Mouse (Mus musculus): ENCODE data around the gene Ski. TPM values are rescaled to one million over a fixed set of nuclear protein-coding genes. Genes with fewer than 3 reads are reported as not detected.

Ski gene
- polyA plus RNA-seq, 1 experiment from 2014 or later = 10.6 TPM

DNA sequence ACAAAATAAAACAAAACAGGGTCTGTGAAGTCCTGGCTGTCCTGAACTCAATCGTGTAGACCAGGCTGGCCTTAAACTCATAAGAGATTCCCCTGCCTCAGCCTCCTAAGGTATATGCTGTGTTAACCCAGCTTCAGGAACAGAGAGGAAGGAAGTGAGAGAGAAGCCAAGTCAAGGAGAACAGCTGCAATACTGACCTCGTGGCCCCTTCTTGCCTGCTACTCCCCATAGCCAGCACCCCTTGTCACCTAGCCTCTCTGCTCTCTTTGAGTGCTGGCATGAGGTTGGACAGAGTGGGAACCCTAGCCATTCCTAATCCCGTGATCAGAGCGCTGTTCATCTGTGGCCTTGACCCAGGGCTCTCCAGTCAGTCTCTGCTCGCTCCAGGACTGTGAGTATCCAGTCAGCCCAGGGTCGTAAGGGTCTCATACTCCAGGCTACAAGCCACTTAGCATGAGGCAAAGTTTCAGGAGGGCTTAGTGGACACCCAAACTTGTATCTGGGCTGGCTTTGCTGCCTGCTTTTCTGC is 100.4 kb downstream of the Ski start:
- peaks cover 73% of the 10 kb centered on the region for H3K4me1 ChIP-seq
- no peak for DNase-seq (ENCODE audit: low spot score)
- 78% methylated on average over 6 of the region's 6 CpGs for WGBS
- H3K4me3 ChIP-seq = no peak overlapping the region
- H3K27me3 ChIP-seq (ENCODE audit: low read depth, poor library complexity, severe bottlenecking) = 0 out of 2 replicates have a peak, but pooled peaks cover 6% of the 10 kb centered on the region
- H3K9me3 ChIP-seq (replicated peaks) = no peaks in the 10 kb centered on the region
- peak overlapping the region; percentile 81 for H3K27ac ChIP-seq
- H3K36me3 ChIP-seq = no peaks in the 10 kb centered on the region

DNA sequence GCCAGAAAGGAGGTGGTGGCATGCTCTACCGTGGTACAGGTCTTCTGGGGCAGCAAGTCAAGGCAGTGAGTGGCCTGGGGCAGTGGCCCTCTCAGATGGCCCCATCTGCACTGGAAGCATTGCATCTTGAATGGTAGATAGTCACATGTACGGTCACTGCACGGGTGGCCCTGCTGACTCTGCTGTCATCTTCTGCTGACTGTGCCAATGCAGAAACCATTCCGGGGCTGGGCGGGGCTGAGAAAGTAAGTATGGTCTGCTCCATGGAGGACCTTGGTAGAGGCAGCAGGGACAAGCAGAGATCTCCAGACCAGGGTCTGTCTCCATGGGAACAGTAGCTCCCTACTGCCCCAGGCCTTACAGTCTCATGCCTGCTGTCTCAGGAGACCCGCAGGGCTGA is 101.2 kb downstream of the Ski start:
- no peak for DNase-seq (ENCODE audit: low spot score)
- Histone ChIP-seq H3K27ac (peak overlapping the region; percentile 12; the same call in 1 of the 2 replicates), H3K27me3 (ENCODE audit: low read depth, poor library complexity, severe bottlenecking) (0 out of 2 replicates have a peak, but pooled peaks cover 6% of the 10 kb centered on the region), H3K9me3 (replicated peaks) (no peaks in the 10 kb centered on the region), H3K36me3 (no peaks in the 10 kb centered on the region), H3K4me1 (peaks cover 70% of the 10 kb centered on the region), H3K4me3 (no peak overlapping the region)
- 91% methylated on average over 6 of the region's 6 CpGs for WGBS

- Histone ChIP-seq H3K4me3 (no peak overlapping the region), H3K36me3 (no peaks in the 10 kb centered on the region), H3K27ac (0 out of 2 replicates have a peak overlapping the region, but pooled peaks have one; percentile 12), H3K9me3 (replicated peaks) (no peaks in the 10 kb centered on the region), H3K27me3 (ENCODE audit: low read depth, poor library complexity, severe bottlenecking) (0 out of 2 replicates have a peak, but pooled peaks cover 2% of the 10 kb centered on the region), H3K4me1 (peaks cover 69% of the 10 kb centered on the region)
- WGBS = 64% methylated on average over 5 of the region's 5 CpGs
- DNase-seq (ENCODE audit: low spot score) = no peak
Observed at GRCm38 (mm10) chr4:155120583-155120982, 101.8 kb downstream of the Ski start.

DNA sequence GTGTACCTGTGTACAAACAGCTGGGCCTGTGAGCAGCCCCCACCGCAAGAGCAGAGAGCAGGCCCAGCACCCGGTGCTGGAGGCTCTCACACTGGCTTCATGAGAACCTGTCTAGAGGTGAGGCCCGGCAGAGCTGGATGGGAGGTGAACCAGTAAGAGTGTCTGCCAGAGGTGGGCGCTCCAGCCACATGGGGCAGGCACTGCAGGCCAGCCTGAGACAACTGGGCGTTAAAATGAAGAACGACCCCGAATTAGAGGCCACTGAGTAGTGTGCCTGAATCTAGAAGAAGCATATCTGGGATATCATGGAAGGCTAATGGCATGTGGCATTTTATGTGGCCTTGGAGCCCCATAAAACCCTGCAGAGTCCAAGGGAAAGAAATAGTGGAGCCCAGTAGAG is 102.4 kb downstream of the Ski start:
- Histone ChIP-seq H3K4me1 (peaks cover 64% of the 10 kb centered on the region), H3K9me3 (replicated peaks) (no peaks in the 10 kb centered on the region)
- 81% methylated on average over 7 of the region's 7 CpGs for WGBS

DNA sequence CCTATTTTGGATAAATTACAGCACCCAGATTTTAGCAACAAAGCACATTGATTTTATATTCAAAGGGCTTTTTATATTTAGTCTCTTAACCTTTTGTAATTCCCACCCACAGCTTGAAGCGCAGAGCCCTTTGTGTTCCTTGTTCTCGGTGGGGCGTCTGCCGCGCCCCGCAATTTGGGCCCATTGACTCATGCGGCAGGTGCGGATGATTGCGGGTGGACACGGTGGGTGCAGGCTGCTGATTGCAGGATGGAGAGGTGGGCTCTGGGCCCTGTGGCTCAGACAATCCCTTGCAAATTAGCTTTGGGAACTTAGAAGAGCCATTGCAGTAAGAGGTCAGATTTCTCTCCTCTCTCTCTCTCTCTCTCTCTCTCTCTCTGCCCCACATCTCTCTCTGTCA is 104.1 kb downstream of the Ski start:
- no peak overlapping the region for H3K4me3 ChIP-seq
- H3K27ac ChIP-seq = no peak overlapping the region
- 86% methylated on average over 10 of the region's 10 CpGs for WGBS

More for the DNA sequence above, 102.4 kb downstream of the Ski start:
- H3K36me3 ChIP-seq = no peaks in the 10 kb centered on the region
- no peak overlapping the region for H3K27ac ChIP-seq
- no peaks in the 10 kb centered on the region for H3K27me3 ChIP-seq (ENCODE audit: low read depth, poor library complexity, severe bottlenecking)
- DNase-seq (ENCODE audit: low spot score) = no peak
- no peak overlapping the region for H3K4me3 ChIP-seq

DNA sequence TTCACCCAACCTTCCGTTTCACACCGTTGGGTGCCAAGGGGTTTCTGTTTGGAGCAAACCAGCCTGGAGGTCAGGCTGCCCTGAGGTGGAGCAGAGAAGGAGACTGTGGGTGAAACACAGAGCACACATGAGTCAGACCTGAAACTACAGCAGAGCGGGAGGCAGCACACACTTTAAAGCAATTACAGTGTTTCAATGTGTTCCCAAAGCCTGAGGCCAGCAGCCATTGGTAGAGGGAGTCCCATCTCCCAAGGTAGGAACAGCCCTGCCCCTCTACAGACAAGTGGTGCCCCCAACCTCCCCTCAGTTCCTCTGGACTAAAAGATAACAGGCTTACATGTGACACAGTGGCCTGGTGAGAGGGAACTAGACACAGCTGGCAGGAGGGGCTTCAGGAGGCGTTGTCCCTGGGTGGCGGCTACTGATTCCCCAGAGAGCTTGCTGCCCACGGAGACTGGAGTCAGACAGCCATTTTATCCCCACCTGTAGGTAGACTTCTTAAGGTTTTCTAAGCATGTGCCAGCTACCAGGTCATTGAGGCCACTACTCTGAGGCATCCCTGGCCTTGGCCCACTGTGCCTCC is 104.9 kb downstream of the Ski start:
- H3K27me3 ChIP-seq (ENCODE audit: low read depth, poor library complexity, severe bottlenecking) = no peaks in the 10 kb centered on the region
- no peaks in the 10 kb centered on the region for H3K9me3 ChIP-seq (replicated peaks)
- WGBS = 81% methylated on average over 6 of the region's 6 CpGs
- peak overlapping the region; percentile 26; the same call in 1 of the 2 replicates for H3K27ac ChIP-seq
- H3K36me3 ChIP-seq = no peaks in the 10 kb centered on the region
- no peak overlapping the region for H3K4me3 ChIP-seq
- peaks cover 51% of the 10 kb centered on the region for H3K4me1 ChIP-seq
- no peak for DNase-seq (ENCODE audit: low spot score)

More for the DNA sequence above, 104.1 kb downstream of the Ski start:
- H3K36me3 ChIP-seq = no peaks in the 10 kb centered on the region
- no peaks in the 10 kb centered on the region for H3K27me3 ChIP-seq (ENCODE audit: low read depth, poor library complexity, severe bottlenecking)
- H3K9me3 ChIP-seq (replicated peaks) = no peaks in the 10 kb centered on the region
- H3K4me1 ChIP-seq = peaks cover 59% of the 10 kb centered on the region
- no peak for DNase-seq (ENCODE audit: low spot score)

DNA sequence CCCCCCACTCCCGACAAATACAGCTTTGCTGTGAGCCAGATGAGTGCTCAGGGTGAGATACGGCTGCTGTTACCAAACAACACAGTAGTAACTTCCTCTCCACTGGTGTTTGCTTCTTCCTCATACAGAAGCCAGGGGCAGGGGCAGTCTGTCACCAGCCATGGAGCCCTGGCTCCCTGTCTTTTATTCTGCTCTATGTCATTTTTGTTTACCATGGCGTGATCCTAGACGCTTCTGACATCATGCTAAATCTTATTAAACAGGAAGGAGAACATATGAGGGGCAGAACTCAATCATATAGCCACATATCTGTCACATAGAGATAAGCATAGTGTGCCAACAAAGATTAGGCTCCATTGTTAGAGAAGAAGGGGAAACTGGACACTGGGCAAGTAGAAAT is 105.8 kb downstream of the Ski start:
- Histone ChIP-seq H3K27ac (0 out of 2 replicates have a peak overlapping the region, but pooled peaks have one; percentile 39), H3K4me1 (peaks cover 44% of the 10 kb centered on the region), H3K9me3 (replicated peaks) (no peaks in the 10 kb centered on the region), H3K4me3 (no peak overlapping the region), H3K36me3 (no peaks in the 10 kb centered on the region), H3K27me3 (ENCODE audit: low read depth, poor library complexity, severe bottlenecking) (no peaks in the 10 kb centered on the region)
- DNase-seq (ENCODE audit: low spot score) = no peak
- WGBS = 82% methylated on average over 4 of the region's 4 CpGs

GRCm38 (mm10) chr4:155113766-155114410 is 108.5 kb downstream of the Ski start:
- Histone ChIP-seq H3K4me1 (peaks cover 42% of the 10 kb centered on the region), H3K36me3 (no peaks in the 10 kb centered on the region), H3K4me3 (no peak overlapping the region), H3K27ac (no peak overlapping the region), H3K27me3 (ENCODE audit: low read depth, poor library complexity, severe bottlenecking) (no peaks in the 10 kb centered on the region), H3K9me3 (replicated peaks) (no peaks in the 10 kb centered on the region)
- DNase-seq (ENCODE audit: low spot score) = no peak
- 77% methylated on average over 8 of the region's 8 CpGs for WGBS

GRCm38 (mm10) chr4:155109471-155109870 is 112.9 kb downstream of the Ski start:
- 78% methylated on average over 5 of the region's 5 CpGs for WGBS
- Histone ChIP-seq H3K9me3 (replicated peaks) (no peaks in the 10 kb centered on the region), H3K27ac (peak overlapping the region; percentile 56), H3K36me3 (no peaks in the 10 kb centered on the region), H3K4me1 (peaks cover 26% of the 10 kb centered on the region), H3K4me3 (no peak overlapping the region), H3K27me3 (ENCODE audit: low read depth, poor library complexity, severe bottlenecking) (no peaks in the 10 kb centered on the region)
- DNase-seq (ENCODE audit: low spot score) = no peak

DNA sequence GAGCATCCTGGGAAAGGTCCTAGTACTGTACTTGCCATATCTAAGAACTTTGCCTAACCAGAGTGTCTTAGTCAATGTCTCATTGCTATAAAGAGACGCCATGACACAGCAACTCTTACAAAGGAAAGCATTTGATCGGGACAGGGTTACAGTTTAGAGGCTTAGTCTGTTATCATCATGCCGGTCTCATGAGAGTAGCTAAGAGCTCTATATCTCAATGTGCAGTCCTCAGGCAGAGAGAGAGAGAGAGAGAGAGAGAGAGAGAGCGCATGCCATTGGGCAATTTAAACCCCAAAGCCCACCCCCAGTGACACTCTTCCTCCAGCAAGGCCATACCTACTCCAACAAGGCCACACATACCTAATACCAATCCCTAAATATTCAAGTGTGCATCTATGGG is 114.5 kb downstream of the Ski start:
- Histone ChIP-seq H3K27ac (no peak overlapping the region), H3K4me1 (peaks cover 19% of the 10 kb centered on the region), H3K9me3 (replicated peaks) (no peaks in the 10 kb centered on the region), H3K4me3 (no peak overlapping the region), H3K36me3 (no peaks in the 10 kb centered on the region), H3K27me3 (ENCODE audit: low read depth, poor library complexity, severe bottlenecking) (no peaks in the 10 kb centered on the region)
- DNase-seq (ENCODE audit: low spot score) = no peak
- 94% methylated on average over 4 of the region's 4 CpGs for WGBS

Other genes with a start within 250 kb of the Ski start
- 1.5 and 1.8 TPM in 2 replicates for gene Plch2, start 165.8 kb downstream of the Ski start, polyA plus RNA-seq (2016; fragmentation: Nextera tagmentation; extraction: Ambion mirVana)
- 23.8 and 26.0 TPM in 2 replicates for gene Pex10, start 155.6 kb downstream of the Ski start, polyA plus RNA-seq (2016; fragmentation: Nextera tagmentation; extraction: Ambion mirVana)
- 133 and 142 TPM in 2 replicates for gene Rer1, start 136.2 kb downstream of the Ski start, polyA plus RNA-seq (2016; fragmentation: Nextera tagmentation; extraction: Ambion mirVana)
- 3.5 and 6.5 TPM in 2 replicates for gene Morn1, start 136.0 kb downstream of the Ski start, polyA plus RNA-seq (2016; fragmentation: Nextera tagmentation; extraction: Ambion mirVana)
- 104 and 107 TPM in 2 replicates for gene Faap20, start 27.2 kb upstream of the Ski start, polyA plus RNA-seq (2016; fragmentation: Nextera tagmentation; extraction: Ambion mirVana)
- 8.4 and 9.3 TPM in 2 replicates for gene Prkcz, start 138.8 kb upstream of the Ski start, polyA plus RNA-seq (2016; fragmentation: Nextera tagmentation; extraction: Ambion mirVana)
- gene Gabrd, start 175.5 kb upstream of the Ski start, polyA plus RNA-seq (2016; fragmentation: Nextera tagmentation; extraction: Ambion mirVana) = not detected in 2 replicates
- gene Cfap74, start 186.6 kb upstream of the Ski start, polyA plus RNA-seq (2016; fragmentation: Nextera tagmentation; extraction: Ambion mirVana) = 6.4 and 7.9 TPM in 2 replicates
- not detected in 2 replicates for gene Tmem52, start 246.5 kb upstream of the Ski start, polyA plus RNA-seq (2016; fragmentation: Nextera tagmentation; extraction: Ambion mirVana)